Mouse (Mus musculus): ENCODE results near the gene Rnf183.

Gene Rnf183

DNA sequence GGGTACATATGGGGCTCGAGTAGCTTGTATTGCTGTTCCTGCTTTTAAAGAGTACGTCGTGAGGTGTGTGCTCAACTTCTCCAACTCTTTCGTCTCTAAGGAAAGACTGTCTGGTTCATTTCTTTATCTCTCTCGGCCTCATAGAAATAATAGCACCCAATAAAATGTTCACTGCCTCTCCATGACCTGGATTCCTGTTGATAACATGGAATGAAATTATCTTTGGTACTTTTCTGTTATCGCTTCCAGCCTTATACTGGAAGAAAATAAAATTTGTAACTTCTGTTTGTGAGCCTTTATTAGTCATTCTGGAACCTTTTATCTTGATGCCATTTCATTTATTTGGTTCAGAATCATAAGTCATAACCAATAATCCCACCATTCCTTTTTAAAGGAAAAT lies 51.8 kb downstream of the Rnf183 start:
- DNase-seq (ENCODE audit: low spot score in 2 of 2) = no peak

DNA sequence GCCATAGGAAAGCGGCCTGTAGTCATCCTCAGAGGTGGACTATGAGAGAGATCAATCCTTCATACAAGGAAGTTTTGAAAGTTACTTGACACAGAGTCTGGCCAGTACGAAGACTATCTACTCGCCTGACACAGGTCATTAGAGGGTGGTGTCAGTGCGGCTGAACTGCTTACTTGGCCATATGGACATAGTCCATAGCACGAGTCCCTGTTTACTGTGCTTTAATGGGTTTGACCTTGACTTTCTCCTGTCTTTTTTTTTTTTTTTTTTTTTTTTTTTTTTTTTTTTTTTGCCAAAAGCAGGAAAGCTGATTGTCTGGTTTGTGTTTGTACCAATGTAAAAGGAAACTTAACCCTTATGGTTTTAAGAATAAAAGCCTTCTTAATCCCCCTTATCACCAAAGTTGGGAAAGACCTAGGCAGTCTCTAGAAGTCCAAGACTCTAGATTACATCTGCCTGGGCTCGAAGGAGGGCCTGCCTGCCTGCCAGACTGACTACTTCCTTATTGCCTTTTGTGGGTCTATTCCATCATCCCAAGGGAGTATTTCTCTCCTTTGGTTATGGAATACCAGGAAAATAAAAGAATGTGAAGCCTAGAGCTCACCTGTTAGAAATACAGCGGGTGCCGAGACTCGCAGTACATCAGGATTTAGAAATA lies 55.2 kb downstream of the Rnf183 start:
- DNase-seq (ENCODE audit: low spot score in 2 of 2) = no peak
